Mouse (Mus musculus) neural tube, embryonic 14.5 days (tissue): Measurements from ENCODE around the gene Dppa3. TPM values are rescaled to one million over a fixed set of nuclear protein-coding genes. Genes with fewer than 3 reads are reported as not detected.

Experiments
- ATAC-seq: fragments of 200-750 bp; cut with Nextera tagmentation; 2 replicates; pipeline ENCODE4 v1.8.0; 2017; ENCODE audit warnings: low read depth, mild to moderate bottlenecking, moderate TSS enrichment, moderate library complexity
- H3K27ac ChIP-seq: fragments of 300-500 bp; sonication (generic); 2 replicates; pipeline ENCODE4 v1.5.1; 2014; ENCODE audit warnings: low read depth, mild to moderate bottlenecking, control low read depth, low read length, moderate library complexity, mixed read lengths
- H3K27me3 ChIP-seq: fragments of 300-500 bp; sonication (generic); 2 replicates; pipeline ENCODE4 v1.6.1; 2014; ENCODE audit warnings: low read length; ENCODE audit not compliant: control insufficient read depth, insufficient read depth
- H3K36me3 ChIP-seq: fragments of 300-500 bp; sonication (generic); 2 replicates; pipeline ENCODE4 v1.6.1; 2014; ENCODE audit warnings: low read length, mixed read lengths; ENCODE audit not compliant: control insufficient read depth, insufficient read depth
- H3K4me1 ChIP-seq: fragments of 300-500 bp; sonication (generic); 2 replicates; pipeline ENCODE4 v1.6.1; 2014; ENCODE audit warnings: low read length; ENCODE audit not compliant: control insufficient read depth, insufficient read depth
- H3K4me2 ChIP-seq: fragments of 300-500 bp; sonication (generic); 2 replicates; pipeline ENCODE4 v1.6.1; 2014; ENCODE audit warnings: mild to moderate bottlenecking, low read depth, low read length, control low read depth
- H3K4me3 ChIP-seq: fragments of 300-500 bp; sonication (generic); 2 replicates; pipeline ENCODE4 v1.5.1; 2014; ENCODE audit warnings: low read depth, low read length, control low read depth, mixed read lengths
- H3K9ac ChIP-seq: fragments of 300-500 bp; sonication (generic); replicated peaks from 2 replicates; pipeline ENCODE4 v1.6.1; 2014; ENCODE audit warnings: low read depth, mild to moderate bottlenecking, control low read depth, low read length, mixed read lengths
- H3K9me3 ChIP-seq: fragments of 300-500 bp; sonication (generic); 2 replicates; pipeline ENCODE4 v1.6.1; 2016; ENCODE audit warnings: low read length; ENCODE audit not compliant: control insufficient read depth
- WGBS: fragments of 180-500 bp; shearing (Covaris S2); extraction: QIAGEN DNeasy Blood & Tissue Kit; methylation state at CpG from one replicate; pipeline ENCODE4 v1.1.7; 2014; 5-methylcytosine and 5-hydroxymethylcytosine counted together
- polyA plus RNA-seq: library from polyadenylated mRNA; unstranded; fragments of >200 nt; fragmentation: Nextera tagmentation; extraction: Ambion mirVana; gene quantifications from 2 replicates; pipeline ENCODE4 v1.2.1, GENCODE M21; 2014

Gene Dppa3
- polyA plus RNA-seq, 1 experiment from 2014 or later = not detected

DNA sequence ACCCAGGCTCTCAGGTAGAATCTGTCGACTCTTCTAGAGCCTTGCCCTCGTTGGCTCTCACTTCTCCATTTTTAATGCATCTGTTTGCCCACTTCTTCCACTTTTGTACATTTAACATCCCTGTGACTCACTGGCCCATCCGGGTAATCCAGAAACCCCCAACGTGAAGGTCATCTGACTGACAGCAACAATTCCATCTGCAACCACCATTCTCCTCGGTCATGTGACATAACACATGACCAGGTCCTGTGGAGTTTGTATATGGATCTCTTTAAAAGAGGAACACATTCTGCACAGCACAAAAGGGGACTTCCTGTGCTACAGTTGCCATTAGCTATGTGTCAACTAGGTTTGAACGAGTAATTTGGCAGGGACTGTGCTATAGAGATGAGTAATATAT, 28.1 kb downstream of the Dppa3 start:
- no peaks in the 10 kb centered on the region for H3K27me3 ChIP-seq
- H3K4me2 ChIP-seq = no peak overlapping the region
- H3K4me1 ChIP-seq = no peaks in the 10 kb centered on the region
- no peak overlapping the region for H3K9ac ChIP-seq
- no peak overlapping the region for H3K27ac ChIP-seq
- no peak for ATAC-seq
- WGBS = 81% methylated on average over 6 of the region's 6 CpGs
- H3K9me3 ChIP-seq = no peaks in the 10 kb centered on the region
- no peaks in the 10 kb centered on the region for H3K36me3 ChIP-seq
- no peak overlapping the region for H3K4me3 ChIP-seq

GRCm38 (mm10) chr6:122657630-122658029, 31.4 kb downstream of the Dppa3 start:
- no peak overlapping the region for H3K4me2 ChIP-seq
- no peak for ATAC-seq
- WGBS = 92% methylated on average over 5 of the region's 5 CpGs
- no peaks in the 10 kb centered on the region for H3K36me3 ChIP-seq
- H3K4me1 ChIP-seq = no peaks in the 10 kb centered on the region
- 0 out of 2 replicates have a peak, but pooled peaks cover 3% of the 10 kb centered on the region for H3K27me3 ChIP-seq
- no peak overlapping the region for H3K4me3 ChIP-seq
- H3K27ac ChIP-seq = no peak overlapping the region
- no peaks in the 10 kb centered on the region for H3K9me3 ChIP-seq
- H3K9ac ChIP-seq = no peak overlapping the region

- H3K27me3 ChIP-seq = 0 out of 2 replicates have a peak, but pooled peaks cover 4% of the 10 kb centered on the region
- no peak overlapping the region for H3K27ac ChIP-seq
- no peaks in the 10 kb centered on the region for H3K4me1 ChIP-seq
- H3K9ac ChIP-seq = no peak overlapping the region
- no peak overlapping the region for H3K4me2 ChIP-seq
- no peak overlapping the region for H3K4me3 ChIP-seq
- no peaks in the 10 kb centered on the region for H3K9me3 ChIP-seq
- ATAC-seq = no peak
- WGBS = 23% methylated on average over 7 of the region's 7 CpGs
- H3K36me3 ChIP-seq = no peaks in the 10 kb centered on the region
Observed at GRCm38 (mm10) chr6:122659567-122659966, 33.4 kb downstream of the Dppa3 start.

GRCm38 (mm10) chr6:122660601-122661379, 34.6 kb downstream of the Dppa3 start:
- H3K4me1 ChIP-seq = no peaks in the 10 kb centered on the region
- 34% methylated on average over 8 of the region's 8 CpGs for WGBS
- H3K4me3 ChIP-seq = no peak overlapping the region
- H3K9ac ChIP-seq = no peak overlapping the region
- no peaks in the 10 kb centered on the region for H3K36me3 ChIP-seq
- H3K27ac ChIP-seq = no peak overlapping the region
- H3K27me3 ChIP-seq = 0 out of 2 replicates have a peak, but pooled peaks cover 4% of the 10 kb centered on the region
- no peak overlapping the region for H3K4me2 ChIP-seq
- ATAC-seq = peak; percentile 70
- no peaks in the 10 kb centered on the region for H3K9me3 ChIP-seq

- H3K9ac ChIP-seq = no peak overlapping the region
- WGBS = 24% methylated on average over 22 of the region's 22 CpGs
- no peaks in the 10 kb centered on the region for H3K36me3 ChIP-seq
- no peak overlapping the region for H3K27ac ChIP-seq
- no peaks in the 10 kb centered on the region for H3K9me3 ChIP-seq
- no peaks in the 10 kb centered on the region for H3K4me1 ChIP-seq
- no peak overlapping the region for H3K4me2 ChIP-seq
- 0 out of 2 replicates have a peak, but pooled peaks cover 4% of the 10 kb centered on the region for H3K27me3 ChIP-seq
- H3K4me3 ChIP-seq = no peak overlapping the region
- no peak for ATAC-seq
Observed at GRCm38 (mm10) chr6:122662551-122663264, 36.5 kb downstream of the Dppa3 start.

- WGBS = 29% methylated on average over 14 of the region's 14 CpGs
- Histone ChIP-seq H3K4me2 (no peak overlapping the region), H3K27me3 (0 out of 2 replicates have a peak, but pooled peaks cover 4% of the 10 kb centered on the region), H3K9ac (no peak overlapping the region), H3K4me1 (no peaks in the 10 kb centered on the region), H3K9me3 (no peaks in the 10 kb centered on the region), H3K4me3 (no peak overlapping the region), H3K27ac (no peak overlapping the region), H3K36me3 (no peaks in the 10 kb centered on the region)
- ATAC-seq = no peak
Observed at GRCm38 (mm10) chr6:122663596-122664206, 37.5 kb downstream of the Dppa3 start.

GRCm38 (mm10) chr6:122665866-122666265, 39.7 kb downstream of the Dppa3 start:
- Histone ChIP-seq H3K4me3 (no peak overlapping the region), H3K9ac (no peak overlapping the region), H3K9me3 (no peaks in the 10 kb centered on the region), H3K36me3 (no peaks in the 10 kb centered on the region), H3K27me3 (0 out of 2 replicates have a peak, but pooled peaks cover 4% of the 10 kb centered on the region), H3K4me2 (no peak overlapping the region), H3K27ac (no peak overlapping the region), H3K4me1 (no peaks in the 10 kb centered on the region)
- no peak for ATAC-seq
- WGBS = 77% methylated on average over 7 of the region's 7 CpGs

DNA sequence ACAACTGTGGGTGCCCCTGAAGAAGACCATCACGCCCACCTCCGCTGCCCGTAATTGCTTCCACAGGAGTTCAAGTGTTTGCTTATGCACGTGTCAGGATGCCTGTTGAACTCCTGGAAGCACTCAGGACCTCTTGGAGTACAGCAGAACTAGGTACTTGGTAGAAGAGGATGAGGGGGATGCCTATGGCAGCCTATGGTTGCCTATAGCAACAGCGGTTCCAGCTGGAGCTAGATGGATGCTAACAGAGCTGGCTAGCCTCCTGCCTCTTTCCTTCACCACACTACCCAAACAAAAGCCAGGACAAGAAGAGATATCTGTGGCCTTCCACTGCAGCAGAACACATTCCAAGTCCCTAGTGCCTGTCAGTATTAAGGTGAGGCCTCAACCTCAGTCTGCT, 41.5 kb downstream of the Dppa3 start:
- 76% methylated on average over 5 of the region's 5 CpGs for WGBS
- ATAC-seq = no peak
- Histone ChIP-seq H3K4me3 (no peak overlapping the region), H3K4me1 (no peaks in the 10 kb centered on the region), H3K36me3 (no peaks in the 10 kb centered on the region), H3K9me3 (no peaks in the 10 kb centered on the region), H3K4me2 (no peak overlapping the region), H3K27me3 (0 out of 2 replicates have a peak, but pooled peaks cover under 1% of the 10 kb centered on the region), H3K27ac (no peak overlapping the region), H3K9ac (no peak overlapping the region)

- Histone ChIP-seq H3K9me3 (no peaks in the 10 kb centered on the region), H3K9ac (no peak overlapping the region)
- WGBS = 74% methylated on average over 5 of the region's 5 CpGs
Observed at GRCm38 (mm10) chr6:122668823-122669222, 42.6 kb downstream of the Dppa3 start.

More at GRCm38 (mm10) chr6:122668823-122669222, 42.6 kb downstream of the Dppa3 start:
- Histone ChIP-seq H3K27me3 (no peaks in the 10 kb centered on the region), H3K36me3 (no peaks in the 10 kb centered on the region), H3K4me3 (no peak overlapping the region), H3K27ac (no peak overlapping the region), H3K4me1 (no peaks in the 10 kb centered on the region), H3K4me2 (no peak overlapping the region)
- no peak for ATAC-seq
